Mouse (Mus musculus) E14TG2a.4 (cell line): ENCODE data around the gene B3gnt6.

Source experiments
- CTCF ChIP-seq: conservative IDR thresholded peaks from 2 replicates; pipeline ENCODE4 v1.5.1; 2014; ENCODE audit warnings: low read length
- NANOG ChIP-seq: IDR thresholded peaks from 2 replicates; pipeline ENCODE4 v1.6.1; 2014; ENCODE audit warnings: borderline replicate concordance, low read length, mixed read lengths
- POU5F1 ChIP-seq: IDR thresholded peaks from 2 replicates; pipeline ENCODE4 v1.6.1; 2014; ENCODE audit warnings: low read length, borderline replicate concordance

- TF ChIP-seq CTCF (peak; percentile 24), NANOG (no peak), POU5F1 (no peak)
Measured at GRCm38 (mm10) chr7:98191571-98192250, 7.6 kb downstream of the B3gnt6 start.
